Mouse (Mus musculus) MEL (cell line): ENCODE data around the gene Proser1. TPM values are rescaled to one million over a fixed set of nuclear protein-coding genes. Genes with fewer than 3 reads are reported as not detected.
A peak's percentile ranks its signal among the peaks of the same experiment; 100 is the strongest.

Experiments used
- DNase-seq: peaks from one replicate; pipeline ENCODE4 v3.0.0; 2011; ENCODE audit warnings: low read depth, low spot score
- H3K27ac ChIP-seq: 2 replicates; pipeline ENCODE4 v1.5.1; 2012; ENCODE audit warnings: low read depth, mild to moderate bottlenecking, control low read depth, low read length, moderate library complexity; ENCODE audit not compliant: control insufficient read depth
- H3K27me3 ChIP-seq, 2 experiments: fragments of 150-350 bp in 1 of 2; sonication (generic) in 1 of 2; 2 replicates each; pipeline ENCODE4 v1.6.1; 2012; ENCODE audit warnings: low read length in 2 of 2, mild to moderate bottlenecking in 2 of 2, improper control_type of control experiment in 1 of 2, moderate library complexity in 1 of 2; ENCODE audit not compliant: insufficient read depth in 2 of 2, control insufficient read depth in 1 of 2
- H3K36me3 ChIP-seq, 2 experiments: 2 replicates each; pipeline ENCODE4 v1.6.1; 2012 to 2014; ENCODE audit warnings: low read length in 2 of 2, improper control_type of control experiment in 1 of 2, inconsistent platforms in 1 of 2, mild to moderate bottlenecking in 1 of 2; ENCODE audit not compliant: insufficient read depth in 2 of 2, control insufficient read depth in 1 of 2
- H3K4me1 ChIP-seq, 2 experiments: fragments of 150-350 bp in 1 of 2; sonication (generic) in 1 of 2; 2 replicates each; pipeline ENCODE4 v1.6.1; 2012; ENCODE audit warnings: low read length in 2 of 2, improper control_type of control experiment in 1 of 2, mild to moderate bottlenecking in 1 of 2; ENCODE audit not compliant: insufficient read depth in 2 of 2, control insufficient read depth in 1 of 2
- H3K4me3 ChIP-seq, 2 experiments: fragments of 150-350 bp in 1 of 2; sonication (generic) in 1 of 2; 2 replicates each; pipeline ENCODE4 v1.5.1; 2012; ENCODE audit warnings: low read depth in 2 of 2, low read length in 2 of 2, mild to moderate bottlenecking in 2 of 2, moderate library complexity in 2 of 2, control low read depth in 1 of 2, improper control_type of control experiment in 1 of 2; ENCODE audit not compliant: control insufficient read depth in 1 of 2, insufficient read depth in 1 of 2
- H3K79me2 ChIP-seq: 2 replicates; pipeline ENCODE4 v1.6.1; 2012; ENCODE audit warnings: mild to moderate bottlenecking, low read length, moderate library complexity; ENCODE audit not compliant: control insufficient read depth, poor library complexity, insufficient read depth
- H3K9ac ChIP-seq: 2 replicates; pipeline ENCODE4 v1.6.1; 2012; ENCODE audit warnings: low read depth, mild to moderate bottlenecking, control low read depth, low read length, moderate library complexity; ENCODE audit not compliant: control insufficient read depth, poor library complexity, severe bottlenecking
- H3K9me3 ChIP-seq: fragments of 150-350 bp; sonication (generic); replicated peaks from 2 replicates; pipeline ENCODE4 v1.6.1; 2012; ENCODE audit warnings: mild to moderate bottlenecking, low read length, improper control_type of control experiment, moderate library complexity; ENCODE audit not compliant: insufficient read depth
- CTCF ChIP-seq, 3 experiments: IDR thresholded peaks in 2 of 3; conservative IDR thresholded peaks in 1 of 3; 2 replicates each; pipeline ENCODE4 v1.5.1; 2011 to 2012; ENCODE audit warnings: low read length in 3 of 3, low read depth in 2 of 3, mild to moderate bottlenecking in 2 of 3, improper control_type of control experiment in 1 of 3, inconsistent platforms in 1 of 3, mixed read lengths in 1 of 3, moderate library complexity in 1 of 3; ENCODE audit not compliant: control insufficient read depth in 1 of 3, insufficient read depth in 1 of 3, poor library complexity in 1 of 3, severe bottlenecking in 1 of 3
- GATA1 ChIP-seq: IDR thresholded peaks from 2 replicates; pipeline ENCODE4 v1.6.1; 2011; ENCODE audit warnings: low read depth, low read length, improper control_type of control experiment
- HCFC1 ChIP-seq: IDR thresholded peaks from 2 replicates; pipeline ENCODE4 v1.6.1; 2012; ENCODE audit warnings: low read depth, mild to moderate bottlenecking, inconsistent platforms, low read length, improper control_type of control experiment, moderate library complexity
- MAX ChIP-seq: IDR thresholded peaks from 2 replicates; pipeline ENCODE4 v1.6.1; 2011; ENCODE audit warnings: low read length, improper control_type of control experiment
- MAZ ChIP-seq: IDR thresholded peaks from 2 replicates; pipeline ENCODE4 v1.6.1; 2012; ENCODE audit warnings: low read depth, mild to moderate bottlenecking, inconsistent platforms, low read length, improper control_type of control experiment
- MEF2A ChIP-seq: IDR thresholded peaks from 2 replicates; pipeline ENCODE4 v1.6.1; 2014; ENCODE audit warnings: low read depth, mild to moderate bottlenecking, inconsistent platforms, low read length, improper control_type of control experiment; ENCODE audit not compliant: poor library complexity, insufficient replicate concordance, severe bottlenecking; ENCODE audit errors: extremely low read depth
- NELFE ChIP-seq: IDR thresholded peaks from 2 replicates; pipeline ENCODE4 v1.6.1; 2011; ENCODE audit warnings: low read depth, low read length, improper control_type of control experiment
- TBP ChIP-seq: IDR thresholded peaks from 2 replicates; pipeline ENCODE4 v1.8.0; 2011; ENCODE audit warnings: low read depth, low read length, improper control_type of control experiment
- polyA plus RNA-seq, 2 experiments: library from polyadenylated mRNA; stranded (reverse) in 1 of 2; unstranded in 1 of 2; fragments of >175 nt in 1 of 2; fragments of >200 nt in 1 of 2; gene quantifications; 2 replicates each; pipeline versions ENCODE4 v1.2.1 to v1.2.4; 2012; ENCODE audit warnings: low replicate concordance in 2 of 2, low read depth in 1 of 2; ENCODE audit not compliant: insufficient read length in 2 of 2, insufficient read depth in 1 of 2, missing spikeins in 1 of 2
- total RNA-seq: library from RNA; depleted of rRNA; stranded (reverse); fragments of 300-350 nt; gene quantifications from 2 replicates; pipeline ENCODE4 v1.2.3, GENCODE M21; 2012

Proser1 gene
- total and polyA plus RNA-seq, 3 experiments: 3.5 to 107 (median 24.6) TPM

GRCm38 (mm10) chr3:53514221-53515065 is 51.0 kb downstream of the Proser1 start:
- Histone ChIP-seq H3K27ac (no peak overlapping the region), H3K27me3 (no peaks in the 10 kb centered on the region), H3K79me2 (no peaks in the 10 kb centered on the region), H3K4me3 (no peak overlapping the region), H3K9ac (no peak overlapping the region), H3K9me3 (no peaks in the 10 kb centered on the region), H3K36me3 (no peaks in the 10 kb centered on the region), H3K4me1 (no peaks in the 10 kb centered on the region)
- TF ChIP-seq MAZ: no peak
- TF ChIP-seq MAX: no peak
- TF ChIP-seq NELFE: no peak
- TF ChIP-seq HCFC1: no peak
- TF ChIP-seq TBP: no peak
- DNase-seq: no peak

GRCm38 (mm10) chr3:53522794-53523193 is 59.3 kb downstream of the Proser1 start:
- H3K27ac ChIP-seq: no peak overlapping the region
- H3K27me3 ChIP-seq: no peaks in the 10 kb centered on the region
- H3K79me2 ChIP-seq: no peaks in the 10 kb centered on the region
- TF ChIP-seq MAX (no peak), MEF2A (no peak), GATA1 (no peak)
- no peak overlapping the region for H3K9ac ChIP-seq
- no peaks in the 10 kb centered on the region for H3K36me3 ChIP-seq
- H3K4me3 ChIP-seq: no peak overlapping the region
- H3K4me1 ChIP-seq: no peaks in the 10 kb centered on the region
- no peaks in the 10 kb centered on the region for H3K9me3 ChIP-seq
- DNase-seq: no peak

- H3K9me3 ChIP-seq: no peaks in the 10 kb centered on the region
- H3K4me3 ChIP-seq: no peak overlapping the region
Observed at GRCm38 (mm10) chr3:53525737-53526136, 62.3 kb downstream of the Proser1 start.

More at GRCm38 (mm10) chr3:53525737-53526136, 62.3 kb downstream of the Proser1 start:
- DNase-seq: no peak
- Histone ChIP-seq H3K9ac (no peak overlapping the region), H3K27ac (no peak overlapping the region), H3K79me2 (no peaks in the 10 kb centered on the region), H3K36me3 (no peaks in the 10 kb centered on the region), H3K4me1 (no peaks in the 10 kb centered on the region), H3K27me3 (no peaks in the 10 kb centered on the region)
- TF ChIP-seq CTCF (IDR thresholded peaks at IDR 0.05 in 2 of 3, conservative IDR thresholded peaks at IDR 0.05 in 1 of 3; ENCODE audit: control insufficient read depth in 1 of 3, insufficient read depth in 1 of 3, low read depth in 2 of 3, low read length in 3 of 3, poor library complexity in 1 of 3, severe bottlenecking in 1 of 3) (peak in 1 of 3 experiments; percentile 14; a peak in 1 of 6 replicates), MAX (no peak)
